ENCODE assay signal across 8 mouse cellular contexts in the genomic region with DNA sequence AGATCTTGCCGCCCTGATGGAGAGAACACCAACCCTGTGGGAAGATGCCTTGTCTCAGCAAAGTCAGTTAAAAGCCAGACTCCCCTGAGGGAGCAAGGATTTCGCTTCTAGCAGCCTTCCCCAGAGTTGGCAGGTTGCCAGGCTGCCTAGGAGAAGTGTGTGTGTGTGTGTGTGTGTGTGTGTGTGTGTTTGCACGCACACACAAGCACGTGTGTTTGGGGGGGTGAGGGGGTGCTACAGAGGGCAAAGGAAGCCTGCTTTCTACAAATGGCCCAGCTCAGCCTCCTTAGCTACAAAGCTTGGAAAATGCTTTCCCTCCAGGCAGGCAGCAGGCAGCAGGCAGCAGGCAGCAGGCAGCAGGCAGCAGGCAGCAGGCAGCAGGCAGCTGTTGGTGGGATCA. TPM values are rescaled to one million over a fixed set of nuclear protein-coding genes. Genes with fewer than 3 reads are reported as not detected.
DNase-seq lines count a peak whose midpoint lies in the region; ATAC-seq and TF ChIP-seq lines count a peak whose summit lies in the region.

No protein-coding gene starts in this region.

- ATAC-seq in limb, embryonic 14.5 days (ENCODE audit: low FRiP score, low read depth): peak; percentile 16
- no peak for ATAC-seq in megakaryocyte-erythroid progenitor cell, adult 5-6 weeks (replicated peaks; ENCODE audit: low FRiP score, low TSS enrichment, poor library complexity, severe bottlenecking)

- 0 out of 2 replicates have a peak overlapping the region, but pooled peaks have one; percentile 6 for H3K4me3 ChIP-seq in hindbrain, embryonic 10.5 days
- no peak overlapping the region for H3K4me3 ChIP-seq in limb, embryonic 14.5 days (replicated peaks; ENCODE audit: low read length)

- peak; percentile 84 for DNase-seq in embryo, embryonic 11 days
- no peak for DNase-seq in embryo, embryonic 10 days (ENCODE audit: low spot score)
- peak; percentile 80 for DNase-seq in A20 (ENCODE audit: low read depth, low spot score)
- DNase-seq in cerebellum, postnatal 25 days: peak; percentile 45 to 65
- DNase-seq in hindbrain, embryonic 10.5 days (ENCODE audit: low spot score): no peak
- peak; percentile 81 for DNase-seq in limb, embryonic 14.5 days (ENCODE audit: low spot score)
- peak; percentile 75 for DNase-seq in naive thymus-derived CD4-positive, alpha-beta T cell, adult 2 months (ENCODE audit: low read depth)

- peak overlapping the region; percentile 60 for H3K27ac ChIP-seq in hindbrain, embryonic 10.5 days
- peak overlapping the region; percentile 67 for H3K27ac ChIP-seq in limb, embryonic 14.5 days (replicated peaks; ENCODE audit: low read depth, low read length)

- H3K9me3 ChIP-seq in hindbrain, embryonic 10.5 days: no peaks in the 10 kb centered on the region
- H3K9me3 ChIP-seq in limb, embryonic 14.5 days (ENCODE audit: control insufficient read depth, low read length): no peaks in the 10 kb centered on the region

- TF ChIP-seq POLR2A in limb, embryonic 14.5 days (IDR thresholded peaks at IDR 0.05; ENCODE audit: borderline replicate concordance, extremely low read depth, insufficient read depth, insufficient read length): no peak

- WGBS in hindbrain, embryonic 10.5 days: 7% methylated on average over 4 of the region's 4 CpGs
- 2% methylated on average over 4 of the region's 4 CpGs for WGBS in limb, embryonic 14.5 days

- 0 out of 2 replicates have a peak overlapping the region, but pooled peaks have one; percentile 0 for H3K4me2 ChIP-seq in limb, embryonic 14.5 days (replicated peaks; ENCODE audit: low read depth, low read length, severe bottlenecking)

- no peaks in the 10 kb centered on the region for H3K36me3 ChIP-seq in hindbrain, embryonic 10.5 days
- no peaks in the 10 kb centered on the region for H3K36me3 ChIP-seq in limb, embryonic 14.5 days (ENCODE audit: control insufficient read depth, insufficient read depth, low read length)

- H3K9ac ChIP-seq in limb, embryonic 14.5 days (ENCODE audit: low read depth, low read length, severe bottlenecking): 0 out of 2 replicates have a peak overlapping the region, but pooled peaks have one; percentile 0

- H3K4me1 ChIP-seq in hindbrain, embryonic 10.5 days (replicated peaks): peaks cover 100% of the 10 kb centered on the region
- peaks cover 67% of the 10 kb centered on the region for H3K4me1 ChIP-seq in limb, embryonic 14.5 days (ENCODE audit: control insufficient read depth, insufficient read depth, low read length)

- H3K27me3 ChIP-seq in hindbrain, embryonic 10.5 days (ENCODE audit: insufficient read depth, poor library complexity, severe bottlenecking): peaks cover 36% of the 10 kb centered on the region
- H3K27me3 ChIP-seq in limb, embryonic 14.5 days (ENCODE audit: control insufficient read depth, insufficient read depth, low read length): no peaks in the 10 kb centered on the region

RNA-seq across cellular contexts. Expression of a gene that starts 6.4 kb away (rescaled TPM):
- 6.6 and 15.5 TPM in 2 replicates for polyA plus RNA-seq in hindbrain, embryonic 10.5 days (2016; fragmentation: Nextera tagmentation; extraction: Ambion mirVana)
- 10.9 and 13.2 TPM in 2 replicates for polyA plus RNA-seq in limb, embryonic 14.5 days (2012; rRNA removed)
- polyA plus RNA-seq in limb, embryonic 14.5 days (2014; fragmentation: Nextera tagmentation; extraction: Ambion mirVana): 3.6 and 3.8 TPM in 2 replicates
- 13.7 and 21.6 TPM in 2 replicates for total RNA-seq in megakaryocyte-erythroid progenitor cell, adult 5-6 weeks (2014; fragmentation: Nextera tagmentation)
- 4.0 and 5.7 TPM in 2 replicates for total RNA-seq in megakaryocyte-erythroid progenitor cell, adult 5-6 weeks (2017)

Comparison
In these comparisons a context has a peak if more than half of its experiments do, and no peak if none do; other contexts are left out.
1. DNase-seq: peak in embryo, embryonic 11 days (single experiment), A20 (single experiment), cerebellum, postnatal 25 days (2 of 2), limb, embryonic 14.5 days (single experiment) and naive thymus-derived CD4-positive, alpha-beta T cell, adult 2 months (single experiment); none in embryo, embryonic 10 days (single experiment) and hindbrain, embryonic 10.5 days (single experiment).